Mouse (Mus musculus): ENCODE data around the gene Gm20695. TPM values are rescaled to one million over a fixed set of nuclear protein-coding genes. Genes with fewer than 3 reads are reported as not detected.

The Gm20695 gene
- polyA plus RNA-seq, 1 experiment from 2014 or later: 2.7 TPM

Other genes with a start within 250 kb of the Gm20695 start
- not detected in 2 replicates for gene Mefv, start 166.6 kb upstream of the Gm20695 start, polyA plus RNA-seq (2016; fragmentation: Nextera tagmentation; extraction: Ambion mirVana)
- 45.9 and 50.3 TPM in 2 replicates for gene Zfp263, start 140.6 kb upstream of the Gm20695 start, polyA plus RNA-seq (2016; fragmentation: Nextera tagmentation; extraction: Ambion mirVana)
- gene Olfr15, start 53.8 kb upstream of the Gm20695 start, polyA plus RNA-seq (2016; fragmentation: Nextera tagmentation; extraction: Ambion mirVana): not detected in 2 replicates
- gene Zfp174, start 37.4 kb upstream of the Gm20695 start, polyA plus RNA-seq (2016; fragmentation: Nextera tagmentation; extraction: Ambion mirVana): 0.94 and 1.2 TPM in 2 replicates
- 58.0 and 66.1 TPM in 2 replicates for gene Naa60, start 12.3 kb upstream of the Gm20695 start, polyA plus RNA-seq (2016; fragmentation: Nextera tagmentation; extraction: Ambion mirVana)
- gene Zfp597, start 87 bp upstream of the Gm20695 start, polyA plus RNA-seq (2016; fragmentation: Nextera tagmentation; extraction: Ambion mirVana): 5.8 and 6.1 TPM in 2 replicates
- 6.7 and 9.0 TPM in 2 replicates for gene 1700037C18Rik, start 24.0 kb downstream of the Gm20695 start, polyA plus RNA-seq (2016; fragmentation: Nextera tagmentation; extraction: Ambion mirVana)
- 18.7 and 22.4 TPM in 2 replicates for gene Cluap1, start 24.2 kb downstream of the Gm20695 start, polyA plus RNA-seq (2016; fragmentation: Nextera tagmentation; extraction: Ambion mirVana)
- gene Nlrc3, start 92.0 kb downstream of the Gm20695 start, polyA plus RNA-seq (2016; fragmentation: Nextera tagmentation; extraction: Ambion mirVana): 1.1 and 1.2 TPM in 2 replicates
- gene Slx4, start 119.1 kb downstream of the Gm20695 start, polyA plus RNA-seq (2016; fragmentation: Nextera tagmentation; extraction: Ambion mirVana): 23.6 and 25.8 TPM in 2 replicates
- 5.9 and 7.6 TPM in 2 replicates for gene Dnase1, start 152.3 kb downstream of the Gm20695 start, polyA plus RNA-seq (2016; fragmentation: Nextera tagmentation; extraction: Ambion mirVana)
- 83.9 and 90.0 TPM in 2 replicates for gene Trap1, start 193.2 kb downstream of the Gm20695 start, polyA plus RNA-seq (2016; fragmentation: Nextera tagmentation; extraction: Ambion mirVana)

Measured in hindbrain, embryonic 10.5 days (tissue).